Mouse (Mus musculus): ENCODE measurements around the gene Rab8a. TPM values are rescaled to one million over a fixed set of nuclear protein-coding genes. Genes with fewer than 3 reads are reported as not detected.

Rab8a gene
- polyA plus RNA-seq, 1 experiment: 48.8 TPM

- no peak for TF ChIP-seq FLI1 (IDR thresholded peaks at IDR 0.05; ENCODE audit: low read length)
- TF ChIP-seq GATA1 (IDR thresholded peaks at IDR 0.05; ENCODE audit: borderline replicate concordance, low read length): no peak
- Histone ChIP-seq H3K4me1 (peaks cover 47% of the 10 kb centered on the region), H3K4me3 (replicated peaks) (peak overlapping the region; percentile 97), H3K9me3 (no peaks in the 10 kb centered on the region), H3K27me3 (replicated peaks) (no peaks in the 10 kb centered on the region), H3K36me3 (replicated peaks; ENCODE audit: low read length) (peaks cover 35% of the 10 kb centered on the region)
Measured at GRCm38 (mm10) chr8:72220758-72221157, 59.8 kb downstream of the Rab8a start.

GRCm38 (mm10) chr8:72222656-72223055, 61.7 kb downstream of the Rab8a start:
- TF ChIP-seq GATA1 (IDR thresholded peaks at IDR 0.05; ENCODE audit: borderline replicate concordance, low read length) (no peak), FLI1 (IDR thresholded peaks at IDR 0.05; ENCODE audit: low read length) (no peak)
- peaks cover 38% of the 10 kb centered on the region for H3K4me1 ChIP-seq
- no peak overlapping the region for H3K4me3 ChIP-seq (replicated peaks)
- H3K27me3 ChIP-seq (replicated peaks): no peaks in the 10 kb centered on the region
- H3K9me3 ChIP-seq: no peaks in the 10 kb centered on the region
- peaks cover 35% of the 10 kb centered on the region for H3K36me3 ChIP-seq (replicated peaks; ENCODE audit: low read length)

Other genes starting within 250 kb of the Rab8a start
- 0.17 TPM in 1 of 2 replicates, not detected in the other for gene Zfp961, start 210.2 kb upstream of the Rab8a start, polyA plus RNA-seq (2012; ENCODE audit: insufficient read depth, low replicate concordance)
- gene Cyp4f18, start 151.6 kb upstream of the Rab8a start, polyA plus RNA-seq (2012; ENCODE audit: insufficient read depth, low replicate concordance): 5.2 and 6.8 TPM in 2 replicates
- not detected in 2 replicates for gene Olfr372, start 120.0 kb upstream of the Rab8a start, polyA plus RNA-seq (2012; ENCODE audit: insufficient read depth, low replicate concordance)
- gene Olfr373, start 78.0 kb upstream of the Rab8a start, polyA plus RNA-seq (2012; ENCODE audit: insufficient read depth, low replicate concordance): not detected in 2 replicates
- not detected in 2 replicates for gene Olfr374, start 54.2 kb upstream of the Rab8a start, polyA plus RNA-seq (2012; ENCODE audit: insufficient read depth, low replicate concordance)
- 84.6 and 1,037 TPM in 2 replicates for gene Tpm4, start 26.2 kb upstream of the Rab8a start, polyA plus RNA-seq (2012; ENCODE audit: insufficient read depth, low replicate concordance)
- 2.3 and 4.8 TPM in 2 replicates for gene Hsh2d, start 28.4 kb downstream of the Rab8a start, polyA plus RNA-seq (2012; ENCODE audit: insufficient read depth, low replicate concordance)
- not detected in 2 replicates for gene Cib3, start 51.6 kb downstream of the Rab8a start, polyA plus RNA-seq (2012; ENCODE audit: insufficient read depth, low replicate concordance)
- gene Gm11034, start 52.4 kb downstream of the Rab8a start, polyA plus RNA-seq (2012; ENCODE audit: insufficient read depth, low replicate concordance): not detected in 2 replicates
- 9.5 and 80.5 TPM in 2 replicates for gene Fam32a, start 58.5 kb downstream of the Rab8a start, polyA plus RNA-seq (2012; ENCODE audit: insufficient read depth, low replicate concordance)
- 188 and 196 TPM in 2 replicates for gene Ap1m1, start 78.8 kb downstream of the Rab8a start, polyA plus RNA-seq (2012; ENCODE audit: insufficient read depth, low replicate concordance)
- gene Gm10282, start 144.1 kb downstream of the Rab8a start, polyA plus RNA-seq (2012; ENCODE audit: insufficient read depth, low replicate concordance): 27.5 and 64.2 TPM in 2 replicates
- gene Klf2, start 157.8 kb downstream of the Rab8a start, polyA plus RNA-seq (2012; ENCODE audit: insufficient read depth, low replicate concordance): 21.5 and 29.5 TPM in 2 replicates

Measured in megakaryocyte, embryonic 14.5 days (primary cell).